Mouse (Mus musculus): ENCODE data around the gene Ldah.
"Not testable (repeated sequence)": the region's sequence is repeated elsewhere in the genome, so short reads cannot be mapped to it uniquely, and the experiment has no call there.

Gene Ldah

GRCm38 (mm10) chr12:8207978-8208403 is at the start of gene Ldah:
Gene Ldah (plus strand): TSS chr12:8208107.
- DNase-seq = peak; percentile 85

GRCm38 (mm10) chr12:8167743-8168142 is 40.2 kb upstream of the Ldah start:
- DNase-seq = no peak

GRCm38 (mm10) chr12:8180921-8181320 is 27.0 kb upstream of the Ldah start:
- DNase-seq = no peak

- no peak for DNase-seq
Observed at GRCm38 (mm10) chr12:8181744-8182143, 26.2 kb upstream of the Ldah start.

GRCm38 (mm10) chr12:8184518-8184917 is 23.4 kb upstream of the Ldah start:
- DNase-seq = no peak

- no peak for DNase-seq
Observed at GRCm38 (mm10) chr12:8188161-8188560, 19.7 kb upstream of the Ldah start.

- DNase-seq = not testable (repeated sequence)
Observed at GRCm38 (mm10) chr12:8188796-8189535, 18.9 kb upstream of the Ldah start.

GRCm38 (mm10) chr12:8189722-8190121 is 18.2 kb upstream of the Ldah start:
- DNase-seq = no peak

- DNase-seq = no peak
Observed at GRCm38 (mm10) chr12:8205721-8206120, 2.2 kb upstream of the Ldah start.

- DNase-seq = no peak
Observed at GRCm38 (mm10) chr12:8207578-8207977, 329 bp upstream of the Ldah start.

GRCm38 (mm10) chr12:8216392-8217280 is 8.7 kb downstream of the Ldah start:
- no peak for DNase-seq

GRCm38 (mm10) chr12:8223036-8223435 is 15.1 kb downstream of the Ldah start:
- no peak for DNase-seq

GRCm38 (mm10) chr12:8231101-8231500 is 23.2 kb downstream of the Ldah start:
- DNase-seq = no peak

GRCm38 (mm10) chr12:8232679-8233078 is 24.8 kb downstream of the Ldah start:
- peak; percentile 11 for DNase-seq

- no peak for DNase-seq
Observed at GRCm38 (mm10) chr12:8242181-8242580, 34.3 kb downstream of the Ldah start.

GRCm38 (mm10) chr12:8244746-8245145 is 36.8 kb downstream of the Ldah start:
- no peak for DNase-seq

GRCm38 (mm10) chr12:8260297-8260696 is 52.4 kb downstream of the Ldah start:
- no peak for DNase-seq

GRCm38 (mm10) chr12:8266311-8266710 is 58.4 kb downstream of the Ldah start:
- no peak for DNase-seq

GRCm38 (mm10) chr12:8269627-8270026 is 61.7 kb downstream of the Ldah start:
- DNase-seq = no peak

- no peak for DNase-seq
Observed at GRCm38 (mm10) chr12:8271405-8271804, 63.5 kb downstream of the Ldah start.

- DNase-seq = no peak
Observed at GRCm38 (mm10) chr12:8273471-8274171, 65.7 kb downstream of the Ldah start.

- no peak for DNase-seq
Observed at GRCm38 (mm10) chr12:8275424-8275823, 67.5 kb downstream of the Ldah start.

All from cerebellum, adult 8-10 months (tissue).